Mouse (Mus musculus): ENCODE results near the gene Nrp1. TPM values are rescaled to one million over a fixed set of nuclear protein-coding genes. Genes with fewer than 3 reads are reported as not detected.

Gene Nrp1
- total and polyA plus RNA-seq, 3 experiments: 7.3 to 14.7 (median 11.9) TPM

- peak overlapping the region; percentile 35 for H3K9ac ChIP-seq (ENCODE audit: insufficient read depth, low read depth)
- TF ChIP-seq ZNF384 (IDR thresholded peaks at IDR 0.05; ENCODE audit: low read depth, low read length) (peak; percentile 78), EP300 (IDR thresholded peaks at IDR 0.05; ENCODE audit: low read length) (no peak), ETS1 (conservative IDR thresholded peaks at IDR 0.05; ENCODE audit: low read depth, low read length) (0 out of 2 replicates have a peak, but pooled peaks have one; percentile 1), JUN (IDR thresholded peaks at IDR 0.05; ENCODE audit: insufficient read depth, low read depth, low read length) (no peak), CHD1 (IDR thresholded peaks at IDR 0.05; ENCODE audit: low read depth, low read length) (0 out of 2 replicates have a peak, but pooled peaks have one; percentile 42), RCOR1 (conservative IDR thresholded peaks at IDR 0.05; ENCODE audit: low read depth, low read length) (no peak), ZC3H11A (IDR thresholded peaks at IDR 0.05; ENCODE audit: low read depth, low read length) (no peak), E2F4 (IDR thresholded peaks at IDR 0.05; ENCODE audit: insufficient replicate concordance, low read depth, low read length) (no peak), ZMIZ1 (IDR thresholded peaks at IDR 0.05; ENCODE audit: low read depth, low read length) (no peak), MAZ (IDR thresholded peaks at IDR 0.05; ENCODE audit: low read depth, low read length) (0 out of 2 replicates have a peak, but pooled peaks have one; percentile 26), NRF1 (IDR thresholded peaks at IDR 0.05; ENCODE audit: low read depth, low read length) (no peak), NELFE (IDR thresholded peaks at IDR 0.05; ENCODE audit: low read depth, low read length) (peak; percentile 35; the same call in 1 of the 2 replicates), JUND (conservative IDR thresholded peaks at IDR 0.05; ENCODE audit: low read depth, low read length) (no peak), CHD2 (IDR thresholded peaks at IDR 0.05; ENCODE audit: low read length) (0 out of 2 replicates have a peak, but pooled peaks have one; percentile 41), TCF12 (IDR thresholded peaks at IDR 0.05; ENCODE audit: low read depth, low read length) (0 out of 2 replicates have a peak, but pooled peaks have one; percentile 13), POLR2A (IDR thresholded peaks at IDR 0.05; ENCODE audit: low read depth, low read length) (no peak), USF1 (IDR thresholded peaks at IDR 0.05; ENCODE audit: low read depth, low read length) (no peak), SIN3A (IDR thresholded peaks at IDR 0.05; ENCODE audit: low read length) (peak; percentile 9; the same call in 1 of the 2 replicates), RAD21 (IDR thresholded peaks at IDR 0.05; ENCODE audit: low read depth, low read length) (no peak), KAT2A (IDR thresholded peaks at IDR 0.05; ENCODE audit: insufficient replicate concordance, low read length) (no peak), PAX5 (IDR thresholded peaks at IDR 0.05; ENCODE audit: low read length) (no peak)
- dilution Hi-C loops (cut with MboI; ENCODE audit: extremely low pct_ligation_motif_present, extremely low pct_unique_long_range_greater_than_20kb, low sequenced_read_pairs) (no loop called here), in situ Hi-C loops (cut with MboI; ENCODE audit: low pct_ligation_motif_present, low pct_unique_long_range_greater_than_20kb, low sequenced_read_pairs) (loop anchor here (5.0 to 25.0 kb wide), 5 partner anchors 138 to 922 kb away; no protein-coding TSS in a partner anchor)
- no peaks in the 10 kb centered on the region for H3K79me2 ChIP-seq (replicated peaks; ENCODE audit: control insufficient read depth, extremely low read depth, insufficient read depth, poor library complexity, severe bottlenecking)
- H3K4me3 ChIP-seq (replicated peaks in 1 of 3; ENCODE audit: low read depth in 2 of 3, low read length in 2 of 3, poor library complexity in 1 of 3): peak overlapping the region; percentile 57 to 79 (median 78)
- H3K27me3 ChIP-seq (replicated peaks): no peaks in the 10 kb centered on the region
- DNase-seq (ENCODE audit: extremely low read depth): peak; percentile 50
- peaks cover 2 to 48% of the 10 kb centered on the region in 2 experiments for H3K4me1 ChIP-seq (ENCODE audit: control insufficient read depth in 1 of 2, insufficient read depth in 2 of 2)
- no peaks in the 10 kb centered on the region for H3K9me3 ChIP-seq (replicated peaks; ENCODE audit: low read length)
- no peaks in the 10 kb centered on the region for H3K36me3 ChIP-seq (replicated peaks in 1 of 2; ENCODE audit: control insufficient read depth in 1 of 2, insufficient read depth in 1 of 2, low read length in 1 of 2)
- H3K27ac ChIP-seq (ENCODE audit: insufficient read depth, low read depth): peak overlapping the region; percentile 42
- H3K4me2 ChIP-seq (ENCODE audit: insufficient read depth, low read depth, poor library complexity, severe bottlenecking): peak overlapping the region; percentile 23
Observed at GRCm38 (mm10) chr8:128358756-128359520, 534 bp downstream of the Nrp1 start.

Data from CH12.LX (cell line).